Mouse (Mus musculus): ENCODE data around the gene H2-Aa. TPM values are rescaled to one million over a fixed set of nuclear protein-coding genes. Genes with fewer than 3 reads are reported as not detected.

H2-Aa gene
- total RNA-seq, 4 experiments from 2014 or later = 3.4 to 37.3 (median 13.3) TPM

GRCm38 (mm10) chr17:34300071-34300470 lies 12.4 kb upstream of the H2-Aa start:
- DNase-seq (ENCODE audit: low spot score in 2 of 2) = no peak

GRCm38 (mm10) chr17:34299356-34299755 lies 11.7 kb upstream of the H2-Aa start:
- DNase-seq (ENCODE audit: low spot score in 2 of 2) = no peak

- no peak for DNase-seq (ENCODE audit: low spot score in 2 of 2)
Measured at GRCm38 (mm10) chr17:34295891-34296794, 8.5 kb upstream of the H2-Aa start.

- DNase-seq (ENCODE audit: low spot score in 2 of 2) = no peak
Measured at GRCm38 (mm10) chr17:34295307-34295706, 7.7 kb upstream of the H2-Aa start.

DNA sequence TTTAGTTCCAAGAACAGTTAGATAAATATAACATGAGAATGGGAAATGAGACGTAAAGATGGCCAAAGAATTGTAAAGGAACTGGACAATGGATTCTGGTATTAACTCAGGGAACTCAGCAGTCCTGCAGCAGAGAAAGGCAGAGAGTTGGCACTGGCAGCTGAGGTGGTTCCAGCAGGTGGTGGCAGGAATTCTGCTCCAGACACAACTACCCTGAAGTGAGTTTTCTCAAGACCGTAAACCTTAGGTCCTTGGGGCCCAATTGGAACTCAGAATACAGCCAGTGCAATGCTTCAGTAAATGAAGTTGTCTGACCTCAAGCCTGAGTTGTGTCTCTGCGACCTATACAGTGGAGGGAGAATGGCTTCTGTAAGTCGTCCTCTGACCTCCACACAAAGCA lies 6.6 kb upstream of the H2-Aa start:
- no peak for DNase-seq (ENCODE audit: low spot score in 2 of 2)

DNA sequence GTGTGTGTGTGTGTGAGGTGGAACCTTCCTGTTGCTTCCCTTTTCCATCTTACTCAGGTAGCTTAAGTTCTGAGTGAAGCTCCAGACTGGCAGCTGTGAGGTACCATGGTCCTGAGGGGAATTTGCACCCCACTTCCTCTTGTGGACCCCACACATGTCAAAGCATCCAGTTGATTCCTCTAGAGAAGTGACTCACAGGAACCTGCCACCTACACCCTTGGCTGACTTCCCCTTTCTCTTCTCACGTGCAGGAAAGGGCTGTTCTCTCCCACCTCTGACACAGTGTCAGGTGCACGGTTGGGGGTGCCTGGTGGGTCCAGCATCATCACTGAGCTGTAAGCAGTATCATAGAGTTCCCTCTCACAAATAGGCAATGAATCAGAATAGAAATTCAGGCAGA lies 5.9 kb upstream of the H2-Aa start:
- DNase-seq (ENCODE audit: low spot score in 2 of 2) = no peak

DNA sequence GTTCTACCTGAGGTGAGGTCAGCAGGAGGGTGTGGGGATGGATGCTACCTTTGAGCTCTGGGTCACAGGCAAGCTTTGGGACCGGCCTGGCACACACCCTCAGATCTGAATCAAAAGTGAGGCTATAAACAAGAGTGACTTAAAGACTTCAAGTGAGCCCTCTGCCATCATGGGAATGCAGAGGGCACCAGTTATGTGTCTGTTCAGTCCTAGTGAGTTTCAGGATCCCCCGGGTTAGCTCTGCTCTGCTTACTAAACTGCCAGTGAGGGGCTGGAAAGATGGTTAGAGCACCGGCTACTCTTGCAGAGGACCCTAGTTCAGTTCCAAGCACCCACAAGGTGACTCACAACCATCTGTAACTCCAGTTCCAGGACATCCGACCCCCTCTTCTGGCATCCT lies 4.9 kb upstream of the H2-Aa start:
- DNase-seq (ENCODE audit: low spot score in 2 of 2) = no peak

GRCm38 (mm10) chr17:34291609-34292008 lies 4.0 kb upstream of the H2-Aa start:
- peak; percentile 54 to 73 for DNase-seq (ENCODE audit: low spot score in 2 of 2)

DNA sequence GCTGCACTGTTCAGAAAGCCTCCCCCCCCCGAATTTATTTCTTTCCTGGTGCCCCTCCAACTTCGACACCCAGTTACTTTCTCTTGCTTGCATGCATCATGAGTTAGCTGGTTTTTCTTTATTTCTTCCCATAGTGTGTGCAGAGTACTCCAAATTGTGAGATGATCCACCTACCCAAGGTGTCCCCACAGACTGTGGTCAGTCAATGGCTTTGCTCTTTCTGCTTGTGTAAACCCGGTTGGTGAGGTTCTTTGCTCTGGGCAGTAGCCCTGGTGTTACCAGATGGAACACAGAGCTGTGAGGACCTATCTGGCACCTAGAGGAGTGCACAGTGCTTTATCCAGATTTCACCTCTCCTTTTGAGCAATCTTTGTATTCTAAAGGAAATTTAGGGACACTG lies 508 bp upstream of the H2-Aa start:
- DNase-seq (ENCODE audit: low spot score in 2 of 2) = no peak

- no peak for DNase-seq (ENCODE audit: low spot score in 2 of 2)
Measured at GRCm38 (mm10) chr17:34286999-34287398, 624 bp downstream of the H2-Aa start.

- no peak for DNase-seq (ENCODE audit: low spot score in 2 of 2)
Measured at GRCm38 (mm10) chr17:34286501-34286900, 1.1 kb downstream of the H2-Aa start.

DNA sequence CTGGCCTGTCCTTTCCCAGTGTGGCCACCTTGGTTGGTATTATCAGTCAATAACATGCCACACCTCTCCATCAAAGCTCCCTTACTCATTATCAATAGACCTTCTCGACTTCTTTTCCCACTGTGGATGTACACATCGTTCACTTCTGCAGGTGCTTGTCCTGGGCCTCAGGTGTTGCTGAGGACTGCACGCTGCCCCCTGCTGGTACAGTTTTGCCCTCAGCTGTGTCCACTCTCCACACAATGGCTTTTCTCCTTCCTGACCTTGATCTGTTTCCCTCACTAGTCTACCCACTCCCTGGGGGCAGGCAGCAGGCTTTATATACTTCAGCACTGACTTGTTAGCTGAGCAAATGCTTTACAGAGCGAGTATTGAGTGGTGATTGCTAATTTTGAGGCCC lies 1.8 kb downstream of the H2-Aa start:
- DNase-seq (ENCODE audit: low spot score in 2 of 2) = no peak

- no peak for DNase-seq (ENCODE audit: low spot score in 2 of 2)
Measured at GRCm38 (mm10) chr17:34285371-34285770, 2.3 kb downstream of the H2-Aa start.

- DNase-seq (ENCODE audit: low spot score in 2 of 2) = no peak
Measured at GRCm38 (mm10) chr17:34281836-34282235, 5.8 kb downstream of the H2-Aa start.

GRCm38 (mm10) chr17:34280499-34281038 lies 7.1 kb downstream of the H2-Aa start:
- no peak for DNase-seq (ENCODE audit: low spot score in 2 of 2)

DNA sequence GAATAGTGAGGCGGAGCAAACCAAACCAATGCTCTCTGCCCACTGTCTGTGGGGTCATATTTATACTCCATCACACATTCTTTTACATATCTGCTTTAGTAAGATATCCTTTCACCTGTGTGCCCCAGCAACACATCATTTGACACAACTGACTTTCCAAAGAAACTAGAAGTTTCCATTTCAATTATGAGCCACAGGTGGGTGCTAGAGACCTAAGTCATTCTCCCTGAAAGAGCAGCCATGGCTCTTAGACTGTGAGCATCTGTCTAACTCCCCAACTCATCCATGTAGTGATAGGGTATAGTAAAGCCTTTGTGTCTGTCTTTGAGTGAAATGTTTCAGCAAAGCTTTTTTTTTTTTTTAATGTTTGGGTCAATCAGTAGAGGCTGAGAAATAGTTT lies 15.5 kb downstream of the H2-Aa start:
- no peak for DNase-seq (ENCODE audit: low spot score in 2 of 2)

DNA sequence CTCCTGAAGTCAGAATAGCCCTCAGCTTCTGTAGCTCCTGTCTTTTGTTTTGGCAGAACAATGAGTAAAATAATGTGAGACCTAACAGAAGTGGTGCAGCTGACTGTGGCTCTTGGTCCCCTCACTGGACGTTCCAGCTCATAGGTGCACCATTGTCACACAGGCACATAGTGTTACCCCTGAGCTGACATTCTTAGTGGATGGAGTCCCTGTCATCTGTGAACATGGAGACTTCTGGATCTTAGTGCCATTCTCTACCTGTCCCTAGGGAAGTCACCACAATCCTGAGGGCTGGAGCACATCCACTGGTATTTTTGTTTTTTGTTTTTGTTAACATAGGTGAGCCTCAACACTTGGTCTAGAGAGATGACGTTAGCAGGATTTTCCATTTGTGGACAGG lies 16.7 kb downstream of the H2-Aa start:
- no peak for DNase-seq (ENCODE audit: low spot score in 2 of 2)

DNA sequence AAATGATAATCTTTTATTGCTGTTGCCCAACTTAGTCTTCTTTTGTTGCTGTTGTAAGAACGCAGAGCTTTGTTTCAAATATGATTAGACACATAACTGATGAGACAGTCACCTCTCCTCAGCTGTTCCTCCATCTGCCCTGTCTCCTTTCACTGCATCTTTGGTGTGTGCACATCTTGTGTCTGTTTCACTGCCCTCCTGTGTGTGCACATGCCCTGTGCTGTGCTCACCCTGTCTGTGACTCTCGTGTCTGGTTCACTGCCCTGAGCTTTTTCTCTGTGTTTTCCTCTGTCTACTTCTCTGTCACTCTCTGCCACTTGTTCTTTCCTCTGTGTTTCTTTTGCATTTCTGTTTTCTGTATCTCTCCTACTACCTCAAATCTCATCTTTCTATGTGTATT lies 17.4 kb downstream of the H2-Aa start:
- no peak for DNase-seq (ENCODE audit: low spot score in 2 of 2)

DNA sequence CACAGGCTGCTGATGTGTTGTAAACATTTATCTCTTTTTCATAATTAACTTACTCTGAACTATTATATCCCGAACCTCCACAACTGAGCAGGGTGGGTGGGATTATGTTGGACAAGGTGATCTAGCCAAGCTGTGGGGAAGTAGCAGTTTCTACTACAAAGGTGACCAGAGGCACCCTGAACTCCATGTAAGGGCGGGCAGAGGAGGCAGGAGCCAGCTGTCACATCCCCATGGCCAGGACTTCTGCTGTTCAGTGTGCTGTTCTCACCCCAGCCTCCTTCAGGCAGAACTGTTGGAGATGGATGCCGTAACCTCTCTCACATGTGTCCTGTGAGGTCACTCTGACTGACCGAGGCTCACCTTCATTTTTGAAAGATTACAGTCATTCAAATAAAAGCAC lies 17.8 kb downstream of the H2-Aa start:
- DNase-seq (ENCODE audit: low spot score in 2 of 2) = no peak

DNA sequence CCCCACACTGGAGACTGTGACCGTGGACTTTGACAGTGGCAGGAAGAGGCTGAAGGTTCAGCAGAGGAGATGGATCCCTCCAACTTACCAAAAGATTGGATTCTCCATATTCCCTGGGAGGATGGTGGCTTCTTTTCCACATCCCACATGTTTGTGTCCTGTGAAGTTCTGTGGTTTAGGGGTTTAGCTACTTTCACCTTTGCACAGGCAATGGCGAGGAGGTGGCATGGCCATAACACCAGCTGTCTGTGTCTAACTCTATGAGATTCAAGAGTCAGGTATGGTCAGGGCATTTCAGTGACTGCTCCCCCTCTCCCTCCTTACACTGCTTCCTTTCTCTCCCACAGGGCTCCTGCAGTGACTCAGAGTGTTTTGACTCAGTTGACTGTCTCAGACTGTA lies 18.9 kb downstream of the H2-Aa start:
- DNase-seq (ENCODE audit: low spot score in 2 of 2) = no peak

DNA sequence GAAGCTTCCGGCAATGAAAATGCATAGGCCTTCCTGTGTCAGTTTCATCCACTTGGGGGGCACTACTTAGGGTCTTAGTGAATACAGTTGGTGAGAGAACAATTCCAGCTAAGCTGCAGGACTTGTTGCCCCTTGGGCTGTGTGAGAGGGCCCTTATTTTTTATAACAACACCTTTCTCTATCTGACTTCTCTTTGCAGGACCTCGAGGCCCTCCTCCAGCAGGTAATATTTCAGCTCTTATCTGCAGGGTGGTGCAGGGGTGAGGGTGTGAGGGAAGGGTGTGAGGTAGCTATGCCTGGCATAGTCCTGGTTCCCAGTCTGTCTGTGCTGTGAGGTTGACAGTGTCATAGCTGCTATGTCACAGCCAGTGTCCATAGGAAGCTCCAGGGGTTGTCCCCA lies 19.4 kb downstream of the H2-Aa start:
- no peak for DNase-seq (ENCODE audit: low spot score in 2 of 2)

DNA sequence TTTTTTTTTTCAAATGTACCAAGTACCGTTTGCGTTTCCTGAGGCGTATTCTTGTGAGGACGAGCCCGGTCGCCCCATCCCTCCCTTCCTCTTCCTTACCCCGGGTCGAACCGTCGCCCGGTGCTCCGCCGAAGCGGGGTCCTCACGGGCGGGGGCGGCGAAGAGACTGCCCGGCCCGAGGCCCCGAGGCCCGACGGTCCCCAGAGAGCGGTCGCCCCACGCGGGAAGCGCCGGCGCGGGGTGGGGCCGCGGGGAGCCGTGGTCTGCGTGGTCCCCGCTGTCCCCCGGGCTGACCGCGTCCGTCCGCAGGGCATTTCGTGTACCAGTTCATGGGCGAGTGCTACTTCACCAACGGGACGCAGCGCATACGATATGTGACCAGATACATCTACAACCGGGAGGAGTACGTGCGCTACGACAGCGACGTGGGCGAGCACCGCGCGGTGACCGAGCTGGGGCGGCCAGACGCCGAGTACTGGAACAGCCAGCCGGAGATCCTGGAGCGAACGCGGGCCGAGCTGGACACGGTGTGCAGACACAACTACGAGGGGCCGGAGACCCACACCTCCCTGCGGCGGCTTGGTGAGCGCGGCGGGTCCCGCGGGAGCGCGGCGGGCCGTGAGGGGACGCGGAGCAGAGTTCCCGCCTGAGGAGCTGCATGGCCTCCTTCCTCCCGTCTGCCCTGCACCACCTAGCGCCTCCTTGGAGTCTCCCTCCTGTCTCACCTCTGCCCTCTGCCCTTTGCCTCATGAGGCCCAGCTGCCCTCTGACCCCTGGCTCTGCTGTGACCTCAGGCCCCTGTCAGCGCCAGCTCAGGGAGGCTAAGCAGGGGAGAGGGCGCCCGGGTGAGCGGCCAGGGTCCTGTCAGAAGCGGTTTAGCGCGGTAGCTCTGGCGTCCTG lies 22.9 kb downstream of the H2-Aa start:
- no peak for DNase-seq (ENCODE audit: low spot score in 2 of 2)

Measured in left cerebral cortex, adult 8-10 months (tissue).